9 mouse cellular contexts compared by ENCODE assay signal in genomic region chr4:45407001-45407702, GRCm38 (mm10). TPM values are rescaled to one million over a fixed set of nuclear protein-coding genes. Genes with fewer than 3 reads are reported as not detected.
DNase-seq lines count a peak whose midpoint lies in the region; ATAC-seq lines count a peak whose summit lies in the region.
"Had no signal": no experiment of that assay in that cellular context is flagged by ENCODE, and none has a peak within 500 bp of the region (broad histone marks: within the 10 kb centered on the region; RNA-seq: fewer than 3 reads in every experiment).

No protein-coding gene starts in this region.

- H3K27me3 ChIP-seq in heart, embryonic 16.5 days (ENCODE audit: control insufficient read depth, insufficient read depth, low read length) = no peaks in the 10 kb centered on the region
- H3K27me3 ChIP-seq in hindbrain, embryonic 15.5 days = no peaks in the 10 kb centered on the region
- H3K27me3 ChIP-seq in midbrain, embryonic 13.5 days = peaks cover 20% of the 10 kb centered on the region
- H3K27me3 ChIP-seq: Patski had no signal

- peak overlapping the region; percentile 97 for H3K9ac ChIP-seq in heart, embryonic 16.5 days (ENCODE audit: low read length)
- H3K9ac ChIP-seq in hindbrain, embryonic 15.5 days = peak overlapping the region; percentile 98
- H3K9ac ChIP-seq in midbrain, embryonic 13.5 days (replicated peaks) = peak overlapping the region; percentile 97

- ATAC-seq in heart, embryonic 16.5 days (replicated peaks; ENCODE audit: extremely low read depth, insufficient read depth, low FRiP score) = no peak
- no peak for ATAC-seq in hindbrain, embryonic 15.5 days (ENCODE audit: low FRiP score, low read depth)
- ATAC-seq in midbrain, embryonic 13.5 days = no peak
- ATAC-seq: Patski had no signal

- intact Hi-C loops in heart, postnatal 36 days (cut with DNase I) = loop anchor here (10.0 kb wide), 1 partner anchor 652 kb away; the partner anchor contains the start of gene Zcchc7
- intact Hi-C loops in gastrocnemius, postnatal 14 days (cut with DNase I; ENCODE audit: low total_unique reads) = no loop called here

- H3K9me3 ChIP-seq in heart, embryonic 16.5 days (replicated peaks; ENCODE audit: control insufficient read depth, low read length) = no peaks in the 10 kb centered on the region
- H3K9me3 ChIP-seq in hindbrain, embryonic 15.5 days = no peaks in the 10 kb centered on the region
- no peaks in the 10 kb centered on the region for H3K9me3 ChIP-seq in midbrain, embryonic 13.5 days

- H3K36me3 ChIP-seq in heart, embryonic 16.5 days (ENCODE audit: control insufficient read depth, insufficient read depth) = peaks cover 6% of the 10 kb centered on the region; the same call in 1 of the 2 replicates
- H3K36me3 ChIP-seq in hindbrain, embryonic 15.5 days = peaks cover 16% of the 10 kb centered on the region
- H3K36me3 ChIP-seq in midbrain, embryonic 13.5 days = peaks cover 25% of the 10 kb centered on the region

- peak overlapping the region; percentile 93; the same call in 1 of the 2 replicates for H3K27ac ChIP-seq in heart, embryonic 16.5 days (ENCODE audit: low read length)
- peak overlapping the region; percentile 96; the same call in 1 of the 2 replicates for H3K27ac ChIP-seq in hindbrain, embryonic 15.5 days (replicated peaks)
- H3K27ac ChIP-seq in midbrain, embryonic 13.5 days = peak overlapping the region; percentile 95; the same call in 1 of the 2 replicates

- 43% methylated on average over 5 of the region's 5 CpGs for WGBS in heart, embryonic 16.5 days
- WGBS in hindbrain, embryonic 15.5 days = 55% methylated on average over 5 of the region's 5 CpGs
- WGBS in midbrain, embryonic 13.5 days = 62% methylated on average over 5 of the region's 5 CpGs

- peak overlapping the region; percentile 81 for H3K4me2 ChIP-seq in heart, embryonic 16.5 days (ENCODE audit: low read depth, low read length)
- H3K4me2 ChIP-seq in hindbrain, embryonic 15.5 days = peak overlapping the region; percentile 96
- peak overlapping the region; percentile 77 for H3K4me2 ChIP-seq in midbrain, embryonic 13.5 days (replicated peaks)

- DNase-seq in heart, postnatal 36 days = no peak
- DNase-seq in c-Kit-negative CD71-positive TER-119-positive erythroid progenitor cells, embryonic 14.5 days (ENCODE audit: low read depth, low spot score) = peak; percentile 62
- no peak for DNase-seq in gastrocnemius, postnatal 14 days
- no peak for DNase-seq in thymus, postnatal 10 days (ENCODE audit: low spot score in 2 of 2)
- DNase-seq in left cerebral cortex, adult 8-10 months (ENCODE audit: low spot score in 2 of 2) = no peak

- H3K4me1 ChIP-seq in heart, embryonic 16.5 days (ENCODE audit: control insufficient read depth, insufficient read depth, low read length) = peaks cover 38% of the 10 kb centered on the region
- peaks cover 34% of the 10 kb centered on the region for H3K4me1 ChIP-seq in hindbrain, embryonic 15.5 days (replicated peaks)
- peaks cover 37% of the 10 kb centered on the region for H3K4me1 ChIP-seq in midbrain, embryonic 13.5 days (replicated peaks)

- H3K4me3 ChIP-seq in heart, embryonic 16.5 days (ENCODE audit: low read length) = peak overlapping the region; percentile 93
- peak overlapping the region; percentile 99 for H3K4me3 ChIP-seq in hindbrain, embryonic 15.5 days
- peak overlapping the region; percentile 95 for H3K4me3 ChIP-seq in midbrain, embryonic 13.5 days (replicated peaks)

RNA-seq across cellular contexts. Expression of gene Slc25a51, which starts 1.4 kb away (rescaled TPM):
- 71.5 and 75.9 TPM in 2 replicates for polyA plus RNA-seq in heart, embryonic 16.5 days (2015; fragmentation: Nextera tagmentation; extraction: Ambion mirVana)
- 100 to 1,000 TPM; 107 to 111 TPM for total RNA-seq in heart, postnatal 36 days (2021)
- 69.5 and 73.3 TPM in 2 replicates for polyA plus RNA-seq in hindbrain, embryonic 15.5 days (2015; fragmentation: Nextera tagmentation; extraction: Ambion mirVana)
- polyA plus RNA-seq in midbrain, embryonic 13.5 days (2015; fragmentation: Nextera tagmentation; extraction: Ambion mirVana) = 73.7 and 76.5 TPM in 2 replicates
- 10 to 100 TPM; 63.3 to 65.6 TPM for total RNA-seq in gastrocnemius, postnatal 14 days (2021)
- 100 to 1,000 TPM; 108 to 114 (median 111) TPM for total RNA-seq in left cerebral cortex, adult 8-10 months (2022)
